In the genomic region with DNA sequence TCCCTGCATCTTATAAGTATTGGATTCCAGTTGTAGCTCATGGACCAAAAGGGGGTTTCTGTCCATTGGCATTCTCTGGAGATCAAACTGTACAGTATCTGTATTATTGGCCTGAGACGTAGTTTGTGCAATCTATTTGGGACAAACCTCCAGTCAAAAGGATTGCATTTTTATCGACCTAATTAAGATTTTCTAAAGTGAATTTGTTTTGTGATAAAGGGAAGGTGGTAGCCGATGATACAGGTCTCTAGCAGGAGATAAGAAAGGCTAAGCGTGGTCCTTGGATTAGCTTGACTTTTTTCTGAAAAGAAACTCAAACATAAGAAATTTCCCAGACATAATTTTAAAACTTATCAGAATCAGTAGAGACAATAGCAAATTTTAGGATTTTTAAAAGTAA, we compare ENCODE assay signal across 24 mouse cellular contexts.
"Had no signal": no experiment of that assay in that cellular context is flagged by ENCODE, and none has a peak within 500 bp of the region (broad histone marks: within the 10 kb centered on the region; RNA-seq: fewer than 3 reads in every experiment).

No protein-coding gene starts in this region.

- DNase-seq: gastrocnemius, adult 2 months; gastrocnemius, postnatal 10 days; gastrocnemius, postnatal 25 days; heart, adult 18-20 months; heart, postnatal 10 days; heart, postnatal 4 days; kidney, adult 18-20 months; kidney, adult 8-10 months; kidney, postnatal 10 days; kidney, postnatal 25 days; kidney, postnatal 4 days had no signal

- H3K27ac ChIP-seq: gastrocnemius, adult 2 months; heart, embryonic 10.5 days; hindbrain, embryonic 10.5 days; hindbrain, embryonic 12.5 days; hindbrain, embryonic 14.5 days; intestine, embryonic 15.5 days; layer of hippocampus, adult 2 months; left cerebral cortex, adult 2 months; limb, embryonic 10.5 days; limb, embryonic 12.5 days had no signal

- H3K4me2 ChIP-seq: heart, embryonic 12.5 days; hindbrain, embryonic 12.5 days; hindbrain, embryonic 14.5 days; intestine, embryonic 15.5 days; limb, embryonic 12.5 days had no signal

- H3K36me3 ChIP-seq: heart, embryonic 10.5 days; heart, embryonic 12.5 days; intestine, embryonic 15.5 days had no signal

- H3K9me3 ChIP-seq: heart, embryonic 10.5 days; heart, embryonic 12.5 days; hindbrain, embryonic 10.5 days; hindbrain, embryonic 12.5 days; intestine, embryonic 15.5 days; limb, embryonic 10.5 days; limb, embryonic 12.5 days had no signal

- H3K27me3 ChIP-seq: heart, embryonic 12.5 days; hindbrain, embryonic 12.5 days; intestine, embryonic 15.5 days; limb, embryonic 12.5 days had no signal

- ATAC-seq: hindbrain, embryonic 16.5 days; inflammation-experienced regulatory T-cells, adult 6 months; intestine, embryonic 15.5 days; intestine, postnatal 0 days had no signal

- H3K4me1 ChIP-seq: hindbrain, embryonic 10.5 days; intestine, embryonic 15.5 days had no signal

- H3K9ac ChIP-seq: heart, embryonic 12.5 days; hindbrain, embryonic 12.5 days; hindbrain, embryonic 14.5 days; intestine, embryonic 15.5 days; limb, embryonic 12.5 days had no signal

- H3K4me3 ChIP-seq: gastrocnemius, adult 2 months; heart, embryonic 10.5 days; heart, embryonic 12.5 days; hindbrain, embryonic 10.5 days; hindbrain, embryonic 12.5 days; intestine, embryonic 15.5 days; layer of hippocampus, adult 2 months; left cerebral cortex, adult 2 months; limb, embryonic 10.5 days; limb, embryonic 12.5 days had no signal
